Mouse (Mus musculus): ENCODE measurements around the gene Cdk14. TPM values are rescaled to one million over a fixed set of nuclear protein-coding genes. Genes with fewer than 3 reads are reported as not detected.

Cdk14 gene
- polyA plus RNA-seq, 1 experiment from 2014 or later = 19.7 TPM

DNA sequence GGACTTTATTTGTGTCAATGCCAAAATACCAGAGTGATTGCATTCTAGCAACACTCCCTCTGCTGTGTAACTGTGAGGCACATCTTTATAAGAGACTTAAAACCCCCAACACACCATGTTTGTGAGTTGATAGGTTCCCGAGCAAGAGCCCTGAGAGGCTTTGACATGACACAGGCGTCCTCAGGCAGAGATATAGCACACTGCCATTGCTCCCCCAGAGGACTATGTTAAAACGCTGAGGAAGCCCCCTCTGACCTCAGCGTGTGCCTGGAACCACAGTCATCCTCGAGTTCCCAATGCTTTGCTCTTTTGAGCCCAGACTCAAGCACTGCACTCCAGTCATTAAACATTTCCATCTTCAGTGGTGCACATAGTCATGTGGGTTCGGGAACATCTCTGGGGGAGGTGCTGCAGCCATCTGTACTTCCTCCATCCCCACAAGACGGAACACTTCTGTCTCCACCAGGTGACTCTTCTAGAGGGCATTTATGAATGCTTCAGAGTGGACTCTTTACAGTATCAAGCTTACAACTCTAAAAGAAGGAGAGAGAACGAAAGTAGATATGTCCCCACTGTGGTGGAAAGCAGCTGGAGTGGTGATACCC is 488.5 kb downstream of the Cdk14 start:
- H3K4me2 ChIP-seq (replicated peaks; ENCODE audit: low read depth, low read length) = no peak overlapping the region
- H3K9me3 ChIP-seq (ENCODE audit: low read length) = no peaks in the 10 kb centered on the region
- no peak overlapping the region for H3K27ac ChIP-seq (ENCODE audit: low read length)
- DNase-seq (ENCODE audit: low spot score) = no peak
- no peak for TF ChIP-seq CTCF (IDR thresholded peaks at IDR 0.05)
- no peak for TF ChIP-seq EP300 (IDR thresholded peaks at IDR 0.05)
- no peaks in the 10 kb centered on the region for H3K4me1 ChIP-seq (ENCODE audit: insufficient read depth, low read depth, low read length)
- no peak overlapping the region for H3K9ac ChIP-seq (replicated peaks; ENCODE audit: low read depth)
- ATAC-seq = peak; percentile 50
- H3K4me3 ChIP-seq (ENCODE audit: low read depth, low read length) = no peak overlapping the region
- WGBS = 54% methylated on average over 8 of the region's 8 CpGs
- H3K27me3 ChIP-seq (replicated peaks; ENCODE audit: insufficient read depth, low read length) = no peaks in the 10 kb centered on the region
- no peaks in the 10 kb centered on the region for H3K36me3 ChIP-seq (ENCODE audit: insufficient read depth, low read length)

DNA sequence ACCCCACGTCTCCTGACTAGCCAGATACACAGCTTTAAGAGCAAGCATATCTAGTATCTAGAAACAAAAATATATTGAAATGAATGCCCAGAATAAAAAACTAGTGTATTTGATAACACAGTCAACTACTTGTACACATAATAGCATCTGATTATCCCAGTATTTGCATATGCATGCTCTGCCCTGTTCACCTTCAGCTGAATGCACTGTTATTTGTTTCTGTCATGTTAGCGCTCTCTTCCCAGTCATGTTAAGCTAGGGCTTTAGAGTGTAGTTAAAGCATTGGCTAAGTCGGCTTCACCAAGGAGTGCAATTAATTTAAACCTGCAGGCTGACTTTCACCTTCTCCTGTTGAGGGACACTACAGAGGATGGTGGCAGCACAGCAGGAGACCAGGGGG is 490.5 kb downstream of the Cdk14 start:
- Histone ChIP-seq H3K9me3 (ENCODE audit: low read length) (no peaks in the 10 kb centered on the region), H3K36me3 (ENCODE audit: insufficient read depth, low read length) (no peaks in the 10 kb centered on the region), H3K4me3 (ENCODE audit: low read depth, low read length) (no peak overlapping the region), H3K27ac (ENCODE audit: low read length) (no peak overlapping the region), H3K9ac (replicated peaks; ENCODE audit: low read depth) (no peak overlapping the region), H3K4me1 (ENCODE audit: insufficient read depth, low read depth, low read length) (no peaks in the 10 kb centered on the region), H3K4me2 (replicated peaks; ENCODE audit: low read depth, low read length) (no peak overlapping the region), H3K27me3 (replicated peaks; ENCODE audit: insufficient read depth, low read length) (no peaks in the 10 kb centered on the region)
- no peak for DNase-seq (ENCODE audit: low spot score)
- TF ChIP-seq CTCF (IDR thresholded peaks at IDR 0.05) (no peak), EP300 (IDR thresholded peaks at IDR 0.05) (no peak)
- WGBS = 82% methylated on average over 3 of the region's 3 CpGs
- ATAC-seq = no peak

- Histone ChIP-seq H3K27ac (ENCODE audit: low read length) (no peak overlapping the region), H3K4me1 (ENCODE audit: insufficient read depth, low read depth, low read length) (no peaks in the 10 kb centered on the region), H3K27me3 (replicated peaks; ENCODE audit: insufficient read depth, low read length) (no peaks in the 10 kb centered on the region), H3K9ac (replicated peaks; ENCODE audit: low read depth) (no peak overlapping the region), H3K36me3 (ENCODE audit: insufficient read depth, low read length) (no peaks in the 10 kb centered on the region), H3K4me3 (ENCODE audit: low read depth, low read length) (no peak overlapping the region), H3K4me2 (replicated peaks; ENCODE audit: low read depth, low read length) (no peak overlapping the region), H3K9me3 (ENCODE audit: low read length) (no peaks in the 10 kb centered on the region)
- 61% methylated on average over 6 of the region's 6 CpGs for WGBS
- ATAC-seq (peak; percentile 76), DNase-seq (ENCODE audit: low spot score) (peak; percentile 56)
- TF ChIP-seq CTCF (IDR thresholded peaks at IDR 0.05) (no peak), EP300 (IDR thresholded peaks at IDR 0.05) (no peak)
Measured at GRCm38 (mm10) chr5:4924866-4925265, 495.2 kb downstream of the Cdk14 start.

GRCm38 (mm10) chr5:4918376-4918775 is 501.7 kb downstream of the Cdk14 start:
- no peak overlapping the region for H3K27ac ChIP-seq (ENCODE audit: low read length)
- TF ChIP-seq CTCF (IDR thresholded peaks at IDR 0.05) (peak; percentile 93), EP300 (IDR thresholded peaks at IDR 0.05) (no peak)
- peak; percentile 77 for DNase-seq (ENCODE audit: low spot score)
- no peak overlapping the region for H3K9ac ChIP-seq (replicated peaks; ENCODE audit: low read depth)
- no peaks in the 10 kb centered on the region for H3K9me3 ChIP-seq (ENCODE audit: low read length)
- no peaks in the 10 kb centered on the region for H3K4me1 ChIP-seq (ENCODE audit: insufficient read depth, low read depth, low read length)
- 8% methylated on average over 6 of the region's 6 CpGs for WGBS
- no peak overlapping the region for H3K4me2 ChIP-seq (replicated peaks; ENCODE audit: low read depth, low read length)
- peak; percentile 65 for ATAC-seq
- H3K4me3 ChIP-seq (ENCODE audit: low read depth, low read length) = no peak overlapping the region
- H3K27me3 ChIP-seq (replicated peaks; ENCODE audit: insufficient read depth, low read length) = no peaks in the 10 kb centered on the region
- no peaks in the 10 kb centered on the region for H3K36me3 ChIP-seq (ENCODE audit: insufficient read depth, low read length)

DNA sequence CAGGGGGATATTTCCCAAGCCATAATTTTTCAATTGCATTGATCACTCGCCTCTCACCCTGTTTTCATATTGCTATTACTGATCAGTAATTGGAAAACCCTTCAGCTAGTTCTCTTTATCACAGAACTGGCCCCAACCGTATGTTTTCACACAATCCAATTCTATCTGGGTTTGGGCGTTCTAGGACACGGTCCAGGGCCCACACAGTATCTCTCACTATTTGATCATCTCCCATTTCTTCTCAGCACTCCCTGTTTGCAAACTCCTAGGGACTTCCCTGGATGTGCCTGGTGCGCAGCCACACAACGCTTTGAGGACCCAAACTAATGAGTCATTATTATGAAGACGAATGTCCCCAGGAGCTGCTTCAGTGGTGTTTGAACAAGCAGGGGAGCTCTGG is 502.4 kb downstream of the Cdk14 start:
- no peak for DNase-seq (ENCODE audit: low spot score)
- Histone ChIP-seq H3K4me2 (replicated peaks; ENCODE audit: low read depth, low read length) (no peak overlapping the region), H3K4me3 (ENCODE audit: low read depth, low read length) (no peak overlapping the region), H3K9me3 (ENCODE audit: low read length) (no peaks in the 10 kb centered on the region), H3K4me1 (ENCODE audit: insufficient read depth, low read depth, low read length) (no peaks in the 10 kb centered on the region), H3K9ac (replicated peaks; ENCODE audit: low read depth) (no peak overlapping the region), H3K27me3 (replicated peaks; ENCODE audit: insufficient read depth, low read length) (no peaks in the 10 kb centered on the region), H3K36me3 (ENCODE audit: insufficient read depth, low read length) (no peaks in the 10 kb centered on the region), H3K27ac (ENCODE audit: low read length) (no peak overlapping the region)
- ATAC-seq = no peak
- WGBS = 79% methylated on average over 7 of the region's 7 CpGs
- TF ChIP-seq EP300 (IDR thresholded peaks at IDR 0.05) (no peak), CTCF (IDR thresholded peaks at IDR 0.05) (no peak)

- TF ChIP-seq CTCF (IDR thresholded peaks at IDR 0.05) (no peak), EP300 (IDR thresholded peaks at IDR 0.05) (no peak)
- Histone ChIP-seq H3K4me2 (replicated peaks; ENCODE audit: low read depth, low read length) (no peak overlapping the region), H3K27me3 (replicated peaks; ENCODE audit: insufficient read depth, low read length) (no peaks in the 10 kb centered on the region), H3K4me1 (ENCODE audit: insufficient read depth, low read depth, low read length) (no peaks in the 10 kb centered on the region), H3K27ac (ENCODE audit: low read length) (no peak overlapping the region), H3K9me3 (ENCODE audit: low read length) (no peaks in the 10 kb centered on the region), H3K36me3 (ENCODE audit: insufficient read depth, low read length) (no peaks in the 10 kb centered on the region), H3K9ac (replicated peaks; ENCODE audit: low read depth) (no peak overlapping the region), H3K4me3 (ENCODE audit: low read depth, low read length) (no peak overlapping the region)
- 74% methylated on average over 4 of the region's 4 CpGs for WGBS
- DNase-seq (ENCODE audit: low spot score) = no peak
- ATAC-seq = no peak
Measured at GRCm38 (mm10) chr5:4917274-4917673, 502.8 kb downstream of the Cdk14 start.
